Mouse (Mus musculus) lung, embryonic 14.5 days (tissue): ENCODE results near the gene Adprhl1. TPM values are rescaled to one million over a fixed set of nuclear protein-coding genes. Genes with fewer than 3 reads are reported as not detected.
A peak's percentile ranks its signal among the peaks of the same experiment; 100 is the strongest.

Experiments
- ATAC-seq: fragments of 200-750 bp; cut with Nextera tagmentation; 2 replicates; pipeline ENCODE4 v1.8.0; 2017; ENCODE audit warnings: mild to moderate bottlenecking, moderate TSS enrichment, moderate library complexity; ENCODE audit not compliant: insufficient read depth
- DNase-seq: peaks from one replicate; pipeline ENCODE4 v3.0.0-alpha.2; 2015
- H3K27ac ChIP-seq: fragments of 300-500 bp; sonication (generic); 2 replicates; pipeline ENCODE4 v1.5.1; 2014; ENCODE audit warnings: low read depth, mild to moderate bottlenecking, moderate library complexity
- H3K27me3 ChIP-seq: fragments of 300-500 bp; sonication (generic); 2 replicates; pipeline ENCODE4 v1.6.1; 2014; ENCODE audit warnings: low read length, control low read depth; ENCODE audit not compliant: insufficient read depth
- H3K36me3 ChIP-seq: fragments of 300-500 bp; sonication (generic); 2 replicates; pipeline ENCODE4 v1.6.1; 2014; ENCODE audit warnings: control low read depth; ENCODE audit not compliant: insufficient read depth
- H3K4me1 ChIP-seq: fragments of 300-500 bp; sonication (generic); 2 replicates; pipeline ENCODE4 v1.6.1; 2014; ENCODE audit warnings: antibody characterized with exemption, control low read depth; ENCODE audit not compliant: insufficient read depth
- H3K4me2 ChIP-seq: fragments of 300-500 bp; sonication (generic); 2 replicates; pipeline ENCODE4 v1.6.1; 2014; ENCODE audit warnings: mild to moderate bottlenecking
- H3K4me3 ChIP-seq: fragments of 300-500 bp; sonication (generic); 2 replicates; pipeline ENCODE4 v1.5.1; 2014; ENCODE audit warnings: low read depth, low read length
- H3K9ac ChIP-seq: fragments of 300-500 bp; sonication (generic); 2 replicates; pipeline ENCODE4 v1.6.1; 2014
- H3K9me3 ChIP-seq: fragments of 300-500 bp; sonication (generic); 2 replicates; pipeline ENCODE4 v1.6.1; 2016; ENCODE audit warnings: low read depth, low read length, control low read depth
- CTCF ChIP-seq: IDR thresholded peaks from 2 replicates; pipeline ENCODE4 v1.5.1; 2016; ENCODE audit warnings: antibody characterized with exemption, low read depth
- WGBS: fragments of 180-500 bp; shearing (Covaris S2); extraction: QIAGEN DNeasy Blood & Tissue Kit; methylation state at CpG from one replicate; pipeline ENCODE4 v1.1.7; 2014; 5-methylcytosine and 5-hydroxymethylcytosine counted together
- polyA plus RNA-seq: library from polyadenylated mRNA; unstranded; fragments of >200 nt; fragmentation: Nextera tagmentation; extraction: Ambion mirVana; gene quantifications from 2 replicates; pipeline ENCODE4 v1.2.1, GENCODE M21; 2014

The Adprhl1 gene
- polyA plus RNA-seq, 1 experiment from 2014 or later: not detected

GRCm38 (mm10) chr8:13217986-13218385 is 36.0 kb downstream of the Adprhl1 start:
- ATAC-seq (no peak), DNase-seq (no peak)
- Histone ChIP-seq H3K4me1 (peaks cover 8% of the 10 kb centered on the region), H3K4me2 (no peak overlapping the region), H3K9ac (no peak overlapping the region), H3K9me3 (no peaks in the 10 kb centered on the region), H3K27me3 (no peaks in the 10 kb centered on the region), H3K27ac (no peak overlapping the region), H3K4me3 (no peak overlapping the region), H3K36me3 (no peaks in the 10 kb centered on the region)
- TF ChIP-seq CTCF: no peak

GRCm38 (mm10) chr8:13217093-13217492 is 36.9 kb downstream of the Adprhl1 start:
- no peak for ATAC-seq

GRCm38 (mm10) chr8:13216386-13216785 is 37.6 kb downstream of the Adprhl1 start:
- 61% methylated on average over 8 of the region's 8 CpGs for WGBS
- DNase-seq (no peak), ATAC-seq (no peak)
- Histone ChIP-seq H3K27ac (no peak overlapping the region), H3K27me3 (no peaks in the 10 kb centered on the region), H3K9me3 (no peaks in the 10 kb centered on the region), H3K36me3 (no peaks in the 10 kb centered on the region), H3K9ac (no peak overlapping the region), H3K4me1 (peaks cover 8% of the 10 kb centered on the region), H3K4me2 (no peak overlapping the region), H3K4me3 (no peak overlapping the region)
- TF ChIP-seq CTCF: no peak

More at GRCm38 (mm10) chr8:13217093-13217492, 36.9 kb downstream of the Adprhl1 start:
- H3K27me3 ChIP-seq: no peaks in the 10 kb centered on the region
- no peak for TF ChIP-seq CTCF
- 12% methylated on average over 5 of the region's 5 CpGs for WGBS
- H3K36me3 ChIP-seq: no peaks in the 10 kb centered on the region
- H3K9ac ChIP-seq: no peak overlapping the region
- no peak overlapping the region for H3K27ac ChIP-seq
- H3K4me2 ChIP-seq: no peak overlapping the region
- H3K4me3 ChIP-seq: no peak overlapping the region
- DNase-seq: no peak
- peaks cover 8% of the 10 kb centered on the region for H3K4me1 ChIP-seq
- no peaks in the 10 kb centered on the region for H3K9me3 ChIP-seq

- Histone ChIP-seq H3K4me3 (no peak overlapping the region), H3K36me3 (no peaks in the 10 kb centered on the region), H3K4me1 (peaks cover 8% of the 10 kb centered on the region), H3K27ac (no peak overlapping the region), H3K4me2 (peak overlapping the region; percentile 31; the same call in 1 of the 2 replicates), H3K9ac (no peak overlapping the region), H3K27me3 (no peaks in the 10 kb centered on the region), H3K9me3 (no peaks in the 10 kb centered on the region)
- WGBS: 20% methylated on average over 10 of the region's 10 CpGs
- TF ChIP-seq CTCF: peak; percentile 92
- ATAC-seq (peak; percentile 80), DNase-seq (peak; percentile 93)
Observed at GRCm38 (mm10) chr8:13213479-13214268, 40.3 kb downstream of the Adprhl1 start.

GRCm38 (mm10) chr8:13209770-13210169 is 44.2 kb downstream of the Adprhl1 start:
- Histone ChIP-seq H3K27me3 (no peaks in the 10 kb centered on the region), H3K9me3 (no peaks in the 10 kb centered on the region), H3K27ac (no peak overlapping the region), H3K4me1 (peaks cover 8% of the 10 kb centered on the region), H3K4me3 (no peak overlapping the region), H3K4me2 (no peak overlapping the region), H3K36me3 (no peaks in the 10 kb centered on the region), H3K9ac (no peak overlapping the region)
- DNase-seq (peak; percentile 48), ATAC-seq (0 out of 2 replicates have a peak, but pooled peaks have one; percentile 33)
- TF ChIP-seq CTCF: no peak
- WGBS: 54% methylated on average over 1 of the region's 1 CpGs

- Histone ChIP-seq H3K36me3 (no peaks in the 10 kb centered on the region), H3K4me2 (no peak overlapping the region), H3K27me3 (no peaks in the 10 kb centered on the region), H3K9ac (no peak overlapping the region), H3K27ac (no peak overlapping the region), H3K4me1 (peaks cover 8% of the 10 kb centered on the region), H3K4me3 (no peak overlapping the region), H3K9me3 (no peaks in the 10 kb centered on the region)
- ATAC-seq (no peak), DNase-seq (no peak)
- peak; percentile 23; the same call in 1 of the 2 replicates for TF ChIP-seq CTCF
- WGBS: 25% methylated on average over 6 of the region's 6 CpGs
Observed at GRCm38 (mm10) chr8:13208627-13209355, 45.2 kb downstream of the Adprhl1 start.

- H3K9ac ChIP-seq: no peak overlapping the region
- DNase-seq (no peak), ATAC-seq (no peak)
- H3K36me3 ChIP-seq: no peaks in the 10 kb centered on the region
- peaks cover 19% of the 10 kb centered on the region; the same call in 1 of the 2 replicates for H3K27me3 ChIP-seq
- H3K27ac ChIP-seq: no peak overlapping the region
- no peaks in the 10 kb centered on the region for H3K9me3 ChIP-seq
- no peak overlapping the region for H3K4me3 ChIP-seq
- H3K4me1 ChIP-seq: no peaks in the 10 kb centered on the region; the same call in 1 of the 2 replicates
- TF ChIP-seq CTCF: no peak
- 35% methylated on average over 5 of the region's 5 CpGs for WGBS
- no peak overlapping the region for H3K4me2 ChIP-seq
Observed at GRCm38 (mm10) chr8:13206290-13206689, 47.7 kb downstream of the Adprhl1 start.
